Mouse (Mus musculus) kidney, postnatal 0 days (tissue): Measurements from ENCODE around the gene Amhr2. TPM values are rescaled to one million over a fixed set of nuclear protein-coding genes. Genes with fewer than 3 reads are reported as not detected.

ENCODE experiments used
- ATAC-seq: fragments of 200-750 bp; cut with Nextera tagmentation; replicated peaks from 2 replicates; pipeline ENCODE4 v1.8.0; 2017; ENCODE audit warnings: low read depth, moderate number of reproducible peaks, moderate TSS enrichment, moderate library complexity; ENCODE audit not compliant: low FRiP score
- DNase-seq: peaks from one replicate; pipeline ENCODE4 v3.0.0-alpha.2; 2016; ENCODE audit warnings: low spot score
- H3K27ac ChIP-seq: fragments of 300-500 bp; sonication (generic); 2 replicates; pipeline ENCODE4 v1.5.1; 2014; ENCODE audit warnings: mild to moderate bottlenecking
- H3K27me3 ChIP-seq: fragments of 300-500 bp; sonication (generic); 2 replicates; pipeline ENCODE4 v1.6.1; 2014; ENCODE audit warnings: low read length, mixed read lengths; ENCODE audit not compliant: insufficient read depth
- H3K36me3 ChIP-seq: fragments of 300-500 bp; sonication (generic); 2 replicates; pipeline ENCODE4 v1.6.1; 2014; ENCODE audit warnings: low read length, mixed read lengths; ENCODE audit not compliant: insufficient read depth
- H3K4me1 ChIP-seq: fragments of 300-500 bp; sonication (generic); replicated peaks from 2 replicates; pipeline ENCODE4 v1.6.1; 2014; ENCODE audit warnings: antibody characterized with exemption, low read length, mixed read lengths; ENCODE audit not compliant: insufficient read depth
- H3K4me2 ChIP-seq: fragments of 300-500 bp; sonication (generic); 2 replicates; pipeline ENCODE4 v1.6.1; 2014; ENCODE audit warnings: mild to moderate bottlenecking, low read length, moderate library complexity, mixed read lengths
- H3K4me3 ChIP-seq: fragments of 300-500 bp; sonication (generic); replicated peaks from 2 replicates; pipeline ENCODE4 v1.5.1; 2014; ENCODE audit warnings: low read depth, low read length
- H3K9ac ChIP-seq: fragments of 300-500 bp; sonication (generic); 2 replicates; pipeline ENCODE4 v1.6.1; 2014; ENCODE audit warnings: low read depth, low read length
- H3K9me3 ChIP-seq: fragments of 300-500 bp; sonication (generic); replicated peaks from 2 replicates; pipeline ENCODE4 v1.6.1; 2016; ENCODE audit warnings: low read length, inconsistent platforms, mixed read lengths
- CTCF ChIP-seq: IDR thresholded peaks from 2 replicates; pipeline ENCODE4 v1.5.1; 2016; ENCODE audit warnings: antibody characterized with exemption, low read depth, mild to moderate bottlenecking, moderate library complexity
- WGBS: fragments of 180-500 bp; shearing (Covaris S2); extraction: QIAGEN DNeasy Blood & Tissue Kit; methylation state at CpG from one replicate; pipeline ENCODE4 v1.1.7; 2014; 5-methylcytosine and 5-hydroxymethylcytosine counted together
- polyA plus RNA-seq: library from polyadenylated mRNA; unstranded; fragments of >200 nt; fragmentation: Nextera tagmentation; extraction: Ambion mirVana; gene quantifications from 2 replicates; pipeline ENCODE4 v1.2.1, GENCODE M21; 2015

The Amhr2 gene
- polyA plus RNA-seq, 1 experiment from 2014 or later, result 0.46 TPM

GRCm38 (mm10) chr15:102474520-102474919 is 29.4 kb downstream of the Amhr2 start:
- Histone ChIP-seq H3K27me3 (no peaks in the 10 kb centered on the region), H3K9me3 (no peaks in the 10 kb centered on the region), H3K27ac (no peak overlapping the region), H3K36me3 (peaks cover 39% of the 10 kb centered on the region), H3K4me1 (no peaks in the 10 kb centered on the region), H3K9ac (no peak overlapping the region), H3K4me2 (no peak overlapping the region), H3K4me3 (no peak overlapping the region)
- ATAC-seq (no peak), DNase-seq (no peak)
- WGBS, result 79% methylated on average over 2 of the region's 2 CpGs
- no peak for TF ChIP-seq CTCF

GRCm38 (mm10) chr15:102483136-102483535 is 38.0 kb downstream of the Amhr2 start:
- Histone ChIP-seq H3K27me3 (no peaks in the 10 kb centered on the region), H3K27ac (no peak overlapping the region), H3K4me3 (no peak overlapping the region), H3K36me3 (peaks cover 63% of the 10 kb centered on the region), H3K9ac (no peak overlapping the region), H3K4me1 (no peaks in the 10 kb centered on the region), H3K4me2 (no peak overlapping the region), H3K9me3 (no peaks in the 10 kb centered on the region)
- no peak for TF ChIP-seq CTCF
- WGBS, result 87% methylated on average over 3 of the region's 3 CpGs
- no peak for DNase-seq
- no peak for ATAC-seq

- Histone ChIP-seq H3K4me1 (no peaks in the 10 kb centered on the region), H3K4me3 (no peak overlapping the region), H3K27ac (no peak overlapping the region), H3K9ac (no peak overlapping the region), H3K36me3 (peaks cover 71% of the 10 kb centered on the region), H3K27me3 (no peaks in the 10 kb centered on the region), H3K9me3 (no peaks in the 10 kb centered on the region), H3K4me2 (no peak overlapping the region)
- 84% methylated on average over 12 of the region's 12 CpGs for WGBS
- ATAC-seq, result no peak
- DNase-seq, result no peak
- no peak for TF ChIP-seq CTCF
These were observed 40.7 kb downstream of the Amhr2 start for GRCm38 (mm10) chr15:102485853-102486252.

- ATAC-seq (no peak), DNase-seq (no peak)
- H3K4me3 ChIP-seq, result no peak overlapping the region
- no peaks in the 10 kb centered on the region for H3K4me1 ChIP-seq
- H3K27me3 ChIP-seq, result no peaks in the 10 kb centered on the region
- TF ChIP-seq CTCF, result no peak
- no peak overlapping the region for H3K9ac ChIP-seq
- WGBS, result 70% methylated on average over 1 of the region's 1 CpGs
- H3K9me3 ChIP-seq, result no peaks in the 10 kb centered on the region
- no peak overlapping the region for H3K27ac ChIP-seq
- peaks cover 73% of the 10 kb centered on the region for H3K36me3 ChIP-seq
- H3K4me2 ChIP-seq, result no peak overlapping the region
These were observed 42.5 kb downstream of the Amhr2 start for GRCm38 (mm10) chr15:102487664-102488063.

GRCm38 (mm10) chr15:102498322-102498721 is 53.2 kb downstream of the Amhr2 start:
- no peak overlapping the region for H3K9ac ChIP-seq
- ATAC-seq (no peak), DNase-seq (no peak)
- no peak overlapping the region for H3K4me2 ChIP-seq
- WGBS, result 91% methylated on average over 3 of the region's 3 CpGs
- H3K4me3 ChIP-seq, result no peak overlapping the region
- H3K9me3 ChIP-seq, result no peaks in the 10 kb centered on the region
- no peak for TF ChIP-seq CTCF
- H3K27me3 ChIP-seq, result no peaks in the 10 kb centered on the region
- H3K36me3 ChIP-seq, result peaks cover 59% of the 10 kb centered on the region
- no peak overlapping the region for H3K27ac ChIP-seq
- no peaks in the 10 kb centered on the region for H3K4me1 ChIP-seq

- H3K36me3 ChIP-seq, result peaks cover 60% of the 10 kb centered on the region
- no peak overlapping the region for H3K4me2 ChIP-seq
- ATAC-seq, result no peak
- no peaks in the 10 kb centered on the region for H3K4me1 ChIP-seq
- no peak overlapping the region for H3K9ac ChIP-seq
- no peaks in the 10 kb centered on the region for H3K27me3 ChIP-seq
- H3K9me3 ChIP-seq, result no peaks in the 10 kb centered on the region
- no peak for TF ChIP-seq CTCF
- 60% methylated on average over 3 of the region's 3 CpGs for WGBS
- DNase-seq, result no peak
- H3K4me3 ChIP-seq, result no peak overlapping the region
- H3K27ac ChIP-seq, result no peak overlapping the region
These were observed 54.2 kb downstream of the Amhr2 start for GRCm38 (mm10) chr15:102499370-102499769.

GRCm38 (mm10) chr15:102499851-102500250 is 54.7 kb downstream of the Amhr2 start:
- 88% methylated on average over 6 of the region's 6 CpGs for WGBS
- ATAC-seq, result no peak
- H3K9ac ChIP-seq, result no peak overlapping the region
- no peaks in the 10 kb centered on the region for H3K9me3 ChIP-seq
- no peaks in the 10 kb centered on the region for H3K27me3 ChIP-seq
- no peaks in the 10 kb centered on the region for H3K4me1 ChIP-seq
- no peak for DNase-seq
- no peak overlapping the region for H3K4me3 ChIP-seq
- no peak for TF ChIP-seq CTCF
- H3K4me2 ChIP-seq, result no peak overlapping the region
- H3K36me3 ChIP-seq, result peaks cover 59% of the 10 kb centered on the region
- H3K27ac ChIP-seq, result no peak overlapping the region
